Mouse (Mus musculus) heart, postnatal 0 days (tissue): ENCODE measurements around the gene Hrk.

Experiments used
- CTCF ChIP-seq: IDR thresholded peaks from 2 replicates; pipeline ENCODE4 v1.5.1; 2016; ENCODE audit warnings: antibody characterized with exemption, control low read depth, low read depth
- EP300 ChIP-seq: IDR thresholded peaks from 2 replicates; pipeline ENCODE4 v1.6.1; 2016; ENCODE audit warnings: antibody characterized with exemption, low read depth

GRCm38 (mm10) chr5:118118922-118119321, 45.5 kb upstream of the Hrk start:
- TF ChIP-seq CTCF (no peak), EP300 (no peak)
